In genomic region chr5:37248870-37249269, GRCm38 (mm10) we compare ENCODE assay signal across 21 mouse cellular contexts. TPM values are rescaled to one million over a fixed set of nuclear protein-coding genes. Genes with fewer than 3 reads are reported as not detected.
A peak's percentile ranks its signal among the peaks of the same experiment; 100 is the strongest.
DNase-seq lines count a peak whose midpoint lies in the region; ATAC-seq and TF ChIP-seq lines count a peak whose summit lies in the region.
"Had no signal": no experiment of that assay in that cellular context is flagged by ENCODE, and none has a peak within 500 bp of the region (broad histone marks: within the 10 kb centered on the region; RNA-seq: fewer than 3 reads in every experiment).

No protein-coding gene starts in this region.

- ATAC-seq in forebrain, embryonic 14.5 days: no peak
- no peak for ATAC-seq in hindbrain, embryonic 14.5 days (ENCODE audit: low FRiP score)
- ATAC-seq in midbrain, embryonic 14.5 days (ENCODE audit: low FRiP score, low TSS enrichment): no peak
- ATAC-seq: intestine, embryonic 16.5 days; liver, embryonic 12.5 days had no signal

- no peak for DNase-seq in forebrain, embryonic 14.5 days (ENCODE audit: low spot score)
- no peak for DNase-seq in hindbrain, embryonic 14.5 days (ENCODE audit: low spot score)
- DNase-seq in midbrain, embryonic 14.5 days: no peak
- DNase-seq in layer of hippocampus, postnatal 36 days: no peak
- no peak for DNase-seq in right cerebral cortex, postnatal 14 days
- DNase-seq in lung, postnatal 36 days: no peak
- DNase-seq in embryo, embryonic 9.5 days (ENCODE audit: extremely low spot score): no peak
- DNase-seq: adrenal gland, adult 2 months; cerebellum, postnatal 10 days; heart, postnatal 36 days; lung, embryonic 14.5 days; spleen, adult 18-20 months had no signal

- no peaks in the 10 kb centered on the region for H3K9me3 ChIP-seq in E14TG2a.4 (ENCODE audit: low read length)
- H3K9me3 ChIP-seq in forebrain, embryonic 14.5 days (replicated peaks; ENCODE audit: control insufficient read depth, low read length): no peaks in the 10 kb centered on the region
- no peaks in the 10 kb centered on the region for H3K9me3 ChIP-seq in hindbrain, embryonic 14.5 days (ENCODE audit: control insufficient read depth, low read length)
- no peaks in the 10 kb centered on the region for H3K9me3 ChIP-seq in midbrain, embryonic 14.5 days (ENCODE audit: control insufficient read depth, low read length)
- H3K9me3 ChIP-seq: heart, embryonic 13.5 days; limb, embryonic 10.5 days; liver, embryonic 12.5 days had no signal

- H3K4me3 ChIP-seq in E14TG2a.4 (replicated peaks; ENCODE audit: low read length): peak overlapping the region; percentile 87
- peak overlapping the region; percentile 80 for H3K4me3 ChIP-seq in forebrain, embryonic 14.5 days (ENCODE audit: low read depth, low read length)
- peak overlapping the region; percentile 90 for H3K4me3 ChIP-seq in hindbrain, embryonic 14.5 days (replicated peaks; ENCODE audit: low read length)
- H3K4me3 ChIP-seq in midbrain, embryonic 14.5 days (replicated peaks; ENCODE audit: low read depth, low read length): peak overlapping the region; percentile 69
- H3K4me3 ChIP-seq: heart, embryonic 13.5 days; layer of hippocampus, adult 2 months; limb, embryonic 10.5 days; liver, embryonic 12.5 days had no signal

- H3K27ac ChIP-seq in forebrain, embryonic 14.5 days (ENCODE audit: low read depth, low read length): no peak overlapping the region
- H3K27ac ChIP-seq in hindbrain, embryonic 14.5 days: 0 out of 2 replicates have a peak overlapping the region, but pooled peaks have one; percentile 4
- H3K27ac ChIP-seq in midbrain, embryonic 14.5 days (replicated peaks; ENCODE audit: low read depth, low read length): peak overlapping the region; percentile 1; the same call in 1 of the 2 replicates
- H3K27ac ChIP-seq: heart, embryonic 13.5 days; kidney, postnatal 0 days; layer of hippocampus, adult 2 months; limb, embryonic 10.5 days; liver, embryonic 12.5 days; macrophage had no signal

- no peak for TF ChIP-seq CTCF in E14TG2a.4 (conservative IDR thresholded peaks at IDR 0.05; ENCODE audit: low read length)

- peak overlapping the region; percentile 21; the same call in 1 of the 2 replicates for H3K9ac ChIP-seq in forebrain, embryonic 14.5 days (ENCODE audit: low read length)
- H3K9ac ChIP-seq in hindbrain, embryonic 14.5 days: peak overlapping the region; percentile 97
- H3K9ac ChIP-seq in midbrain, embryonic 14.5 days (replicated peaks; ENCODE audit: low read length): no peak overlapping the region; the same call in 1 of the 2 replicates
- H3K9ac ChIP-seq: heart, embryonic 13.5 days; liver, embryonic 12.5 days; lung, embryonic 14.5 days had no signal

- H3K36me3 ChIP-seq in E14TG2a.4 (ENCODE audit: insufficient read depth, low read length): peaks cover 34% of the 10 kb centered on the region
- peaks cover 12% of the 10 kb centered on the region for H3K36me3 ChIP-seq in forebrain, embryonic 14.5 days (ENCODE audit: control insufficient read depth, insufficient read depth, low read length)
- peaks cover 3% of the 10 kb centered on the region for H3K36me3 ChIP-seq in hindbrain, embryonic 14.5 days (replicated peaks; ENCODE audit: control insufficient read depth, insufficient read depth)
- H3K36me3 ChIP-seq in midbrain, embryonic 14.5 days (ENCODE audit: control insufficient read depth, insufficient read depth, low read length): peaks cover 12% of the 10 kb centered on the region; the same call in 1 of the 2 replicates
- H3K36me3 ChIP-seq: G1E; heart, embryonic 13.5 days; liver, embryonic 12.5 days had no signal

- peaks cover 16% of the 10 kb centered on the region for H3K27me3 ChIP-seq in E14TG2a.4 (ENCODE audit: insufficient read depth, low read length)
- peaks cover under 1% of the 10 kb centered on the region; the same call in 1 of the 2 replicates for H3K27me3 ChIP-seq in forebrain, embryonic 14.5 days (replicated peaks; ENCODE audit: control insufficient read depth, insufficient read depth, low read length)
- H3K27me3 ChIP-seq in hindbrain, embryonic 14.5 days (ENCODE audit: control insufficient read depth, insufficient read depth, low read length): no peaks in the 10 kb centered on the region
- H3K27me3 ChIP-seq in midbrain, embryonic 14.5 days (ENCODE audit: control insufficient read depth, insufficient read depth, low read length): no peaks in the 10 kb centered on the region

- WGBS in forebrain, embryonic 14.5 days: 81% methylated on average over 3 of the region's 3 CpGs
- 53% methylated on average over 3 of the region's 3 CpGs for WGBS in hindbrain, embryonic 14.5 days
- 55% methylated on average over 3 of the region's 3 CpGs for WGBS in midbrain, embryonic 14.5 days

- H3K4me2 ChIP-seq in forebrain, embryonic 14.5 days (ENCODE audit: low read length): peak overlapping the region; percentile 80
- peak overlapping the region; percentile 94 for H3K4me2 ChIP-seq in hindbrain, embryonic 14.5 days (replicated peaks)
- peak overlapping the region; percentile 91 for H3K4me2 ChIP-seq in midbrain, embryonic 14.5 days (ENCODE audit: low read length)
- H3K4me2 ChIP-seq: heart, embryonic 13.5 days; liver, embryonic 12.5 days; lung, embryonic 14.5 days had no signal

- peaks cover 91% of the 10 kb centered on the region for H3K4me1 ChIP-seq in E14TG2a.4 (replicated peaks; ENCODE audit: low read depth, low read length)
- H3K4me1 ChIP-seq in forebrain, embryonic 14.5 days (ENCODE audit: control insufficient read depth, insufficient read depth, low read length): peaks cover 36% of the 10 kb centered on the region
- H3K4me1 ChIP-seq in hindbrain, embryonic 14.5 days (replicated peaks; ENCODE audit: control insufficient read depth, insufficient read depth, low read length): peaks cover 55% of the 10 kb centered on the region
- H3K4me1 ChIP-seq in midbrain, embryonic 14.5 days (ENCODE audit: control insufficient read depth, insufficient read depth, low read length): peaks cover 55% of the 10 kb centered on the region

RNA-seq across cellular contexts. Expression of gene Crmp1, which starts 7.1 kb away (rescaled TPM):
- polyA plus RNA-seq in forebrain, embryonic 14.5 days (2014; fragmentation: Nextera tagmentation; extraction: Ambion mirVana): 654 and 880 TPM in 2 replicates
- polyA plus RNA-seq in hindbrain, embryonic 14.5 days (2014; fragmentation: Nextera tagmentation; extraction: Ambion mirVana): 907 and 1,000 TPM in 2 replicates
- polyA plus RNA-seq in midbrain, embryonic 14.5 days (2014; fragmentation: Nextera tagmentation; extraction: Ambion mirVana): 906 and 957 TPM in 2 replicates
- total RNA-seq in layer of hippocampus, postnatal 36 days (2021): 100 to 1,000 TPM; 239 to 241 TPM
- total RNA-seq: G1E had no signal
- polyA plus RNA-seq: G1E, macrophage had no signal
